Mouse (Mus musculus) embryonic facial prominence, embryonic 15.5 days (tissue): ENCODE results near the gene Nrxn2. TPM values are rescaled to one million over a fixed set of nuclear protein-coding genes. Genes with fewer than 3 reads are reported as not detected.

Source experiments
- ATAC-seq: fragments of 200-750 bp; cut with Nextera tagmentation; 2 replicates; pipeline ENCODE4 v1.8.0; 2017; ENCODE audit warnings: low read depth, moderate TSS enrichment; ENCODE audit not compliant: insufficient number of reproducible peaks, low FRiP score, low TSS enrichment
- H3K27ac ChIP-seq: fragments of 300-500 bp; sonication (generic); replicated peaks from 2 replicates; pipeline ENCODE4 v1.5.1; 2015; ENCODE audit warnings: mild to moderate bottlenecking, inconsistent platforms
- H3K27me3 ChIP-seq: fragments of 300-500 bp; sonication (generic); 2 replicates; pipeline ENCODE4 v1.6.1; 2015; ENCODE audit warnings: inconsistent platforms
- H3K36me3 ChIP-seq: fragments of 300-500 bp; sonication (generic); 2 replicates; pipeline ENCODE4 v1.6.1; 2015; ENCODE audit warnings: mild to moderate bottlenecking, inconsistent platforms
- H3K4me1 ChIP-seq: fragments of 300-500 bp; sonication (generic); 2 replicates; pipeline ENCODE4 v1.6.1; 2015; ENCODE audit warnings: inconsistent platforms
- H3K4me2 ChIP-seq: fragments of 300-500 bp; sonication (generic); replicated peaks from 2 replicates; pipeline ENCODE4 v1.6.1; 2015; ENCODE audit warnings: mild to moderate bottlenecking, inconsistent platforms
- H3K4me3 ChIP-seq: fragments of 300-500 bp; sonication (generic); replicated peaks from 2 replicates; pipeline ENCODE4 v1.5.1; 2015; ENCODE audit warnings: mild to moderate bottlenecking, inconsistent platforms
- H3K9ac ChIP-seq: fragments of 300-500 bp; sonication (generic); 2 replicates; pipeline ENCODE4 v1.6.1; 2015; ENCODE audit warnings: inconsistent platforms
- H3K9me3 ChIP-seq: fragments of 300-500 bp; sonication (generic); replicated peaks from 2 replicates; pipeline ENCODE4 v1.6.1; 2016; ENCODE audit warnings: inconsistent platforms
- WGBS: fragments of 180-500 bp; shearing (Covaris S2); methylation state at CpG from one replicate; pipeline ENCODE4 v1.1.7; 2015; 5-methylcytosine and 5-hydroxymethylcytosine counted together
- polyA plus RNA-seq: library from polyadenylated mRNA; unstranded; fragments of >200 nt; fragmentation: Nextera tagmentation; extraction: Ambion mirVana; gene quantifications from 2 replicates; pipeline ENCODE4 v1.2.1, GENCODE M21; 2015

Gene Nrxn2
- polyA plus RNA-seq, 1 experiment from 2014 or later: 1.8 TPM

DNA sequence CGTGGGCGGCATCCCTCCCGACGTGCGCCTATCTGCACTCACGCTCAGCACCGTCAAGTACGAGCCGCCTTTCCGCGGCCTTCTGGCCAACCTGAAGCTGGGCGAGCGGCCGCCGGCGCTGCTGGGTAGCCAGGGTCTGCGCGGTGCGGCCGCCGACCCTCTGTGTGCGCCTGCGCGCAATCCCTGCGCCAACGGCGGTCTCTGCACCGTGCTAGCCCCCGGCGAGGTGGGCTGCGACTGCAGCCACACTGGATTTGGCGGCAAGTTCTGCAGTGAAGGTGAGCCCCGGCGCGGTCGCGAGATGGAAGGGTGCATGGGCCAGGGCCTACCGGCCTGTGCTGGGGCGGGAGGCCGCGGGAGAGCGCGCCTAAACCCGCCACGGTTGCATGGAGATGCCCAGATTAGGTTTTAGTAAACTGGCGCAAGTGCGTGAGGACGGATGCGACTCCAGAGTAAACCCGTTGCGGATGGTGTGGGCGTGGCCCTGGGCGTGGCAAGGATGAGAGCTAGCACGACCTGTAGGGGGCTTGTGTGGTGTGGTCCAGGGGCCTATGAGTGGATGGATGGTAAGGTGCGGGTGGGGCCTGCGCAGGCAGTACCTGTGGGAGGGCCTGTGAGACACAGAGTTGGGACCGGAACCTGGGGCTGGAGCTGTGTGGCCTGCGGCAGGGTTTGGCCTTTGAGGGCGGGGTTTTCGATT, 10.1 kb downstream of the Nrxn2 start:
- Histone ChIP-seq H3K36me3 (no peaks in the 10 kb centered on the region), H3K4me3 (peak overlapping the region; percentile 38), H3K4me1 (peaks cover 17% of the 10 kb centered on the region), H3K9me3 (no peaks in the 10 kb centered on the region), H3K27ac (no peak overlapping the region), H3K4me2 (peak overlapping the region; percentile 57), H3K27me3 (peaks cover 76% of the 10 kb centered on the region), H3K9ac (no peak overlapping the region)
- under 1% methylated on average over 60 of the region's 60 CpGs for WGBS
- no peak for ATAC-seq

DNA sequence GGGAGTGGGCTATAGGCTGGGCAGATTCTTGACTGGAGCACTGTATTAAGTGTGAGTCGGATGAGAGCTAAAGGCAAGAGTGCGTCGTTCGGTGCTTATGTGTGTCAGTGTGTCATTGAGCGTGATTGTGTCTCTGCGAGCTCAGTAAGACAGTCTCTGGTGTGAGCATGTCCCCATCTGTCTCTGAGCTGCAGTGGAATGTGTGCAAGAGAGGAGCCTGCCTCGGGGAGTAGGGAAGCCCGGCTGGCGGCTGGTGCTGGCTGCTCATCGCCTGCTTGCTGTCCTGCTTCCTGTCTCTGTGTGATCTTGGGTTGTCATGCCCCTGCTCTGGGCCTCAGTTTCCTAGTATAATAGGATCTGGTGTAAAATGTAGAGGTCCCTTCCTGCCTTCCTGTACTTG, 24.5 kb downstream of the Nrxn2 start:
- Histone ChIP-seq H3K27me3 (no peaks in the 10 kb centered on the region), H3K4me3 (no peak overlapping the region), H3K9me3 (no peaks in the 10 kb centered on the region), H3K27ac (no peak overlapping the region), H3K9ac (no peak overlapping the region), H3K4me2 (no peak overlapping the region), H3K36me3 (no peaks in the 10 kb centered on the region), H3K4me1 (peaks cover 10% of the 10 kb centered on the region)
- 50% methylated on average over 10 of the region's 10 CpGs for WGBS
- ATAC-seq: no peak

DNA sequence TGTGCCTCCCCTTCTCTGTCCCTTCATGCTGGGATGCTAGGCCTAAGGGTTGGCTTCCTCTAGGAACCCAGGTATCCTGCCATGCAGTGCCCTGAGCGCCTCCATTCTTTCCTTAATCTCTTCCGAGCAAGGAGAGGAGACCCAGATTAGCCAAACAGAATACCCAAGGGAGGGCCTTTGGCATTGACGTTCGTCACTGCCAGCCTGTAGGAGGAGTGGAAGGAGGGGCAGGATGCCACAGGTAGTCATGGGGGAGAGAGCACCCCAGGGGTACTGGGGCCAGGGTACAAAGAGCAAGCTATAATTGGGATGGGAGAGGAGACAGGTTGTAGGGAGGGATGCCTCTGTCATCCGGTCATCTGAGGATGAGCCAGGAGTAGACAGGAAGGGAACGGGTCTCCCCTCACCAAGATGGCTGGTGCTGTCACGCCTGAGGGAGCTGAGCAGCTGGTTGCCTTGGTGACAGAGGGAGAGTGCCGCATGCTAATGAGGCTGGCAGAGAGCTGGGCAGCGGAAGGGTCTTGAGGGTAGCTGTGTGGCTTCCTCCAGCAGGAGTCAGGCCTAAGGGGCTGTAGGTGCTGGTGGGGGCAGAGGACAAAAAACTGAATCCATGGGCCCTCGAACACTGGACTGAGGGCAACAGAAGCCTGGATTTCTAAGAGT, 27.4 kb downstream of the Nrxn2 start:
- no peaks in the 10 kb centered on the region for H3K9me3 ChIP-seq
- H3K36me3 ChIP-seq: no peaks in the 10 kb centered on the region
- H3K4me1 ChIP-seq: peaks cover 10% of the 10 kb centered on the region
- H3K4me2 ChIP-seq: no peak overlapping the region
- H3K27me3 ChIP-seq: no peaks in the 10 kb centered on the region; the same call in 1 of the 2 replicates
- no peak overlapping the region for H3K9ac ChIP-seq
- ATAC-seq: no peak
- no peak overlapping the region for H3K27ac ChIP-seq
- H3K4me3 ChIP-seq: no peak overlapping the region
- WGBS: 22% methylated on average over 10 of the region's 10 CpGs

DNA sequence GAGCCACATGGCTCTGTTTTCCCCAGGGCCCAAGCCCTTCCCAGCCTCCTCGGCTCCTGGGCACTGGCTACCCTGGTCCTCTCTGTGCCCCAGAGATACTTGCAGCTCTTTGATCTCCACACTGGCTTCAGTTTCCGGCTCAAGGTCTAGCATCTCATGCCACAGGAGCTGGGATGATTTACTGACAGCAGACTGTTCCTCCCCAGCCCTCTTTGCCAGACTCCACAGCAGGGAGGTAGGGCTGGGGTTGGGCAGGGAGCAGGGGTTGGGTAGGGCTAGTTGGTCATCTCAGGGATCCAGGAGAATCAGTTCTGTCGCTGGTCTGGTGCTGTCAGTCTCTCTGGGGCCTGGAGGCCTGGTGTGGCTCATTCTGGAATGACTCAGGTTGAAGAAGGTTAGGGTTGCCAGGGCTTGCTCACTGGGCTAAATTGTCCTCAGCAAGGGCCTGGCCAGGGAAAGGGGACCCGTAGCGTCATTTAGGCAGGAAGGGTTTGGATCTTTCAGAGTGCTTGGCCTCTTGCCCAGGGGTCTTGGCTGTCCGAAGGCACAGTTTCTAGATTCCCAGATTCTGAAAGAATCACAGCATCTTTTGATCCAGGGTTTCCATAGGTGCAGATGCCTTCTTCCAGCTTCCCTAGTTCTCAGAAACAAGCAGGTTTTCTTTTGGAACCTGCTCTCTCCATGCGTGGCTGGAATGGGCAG, 28.4 kb downstream of the Nrxn2 start:
- H3K9me3 ChIP-seq: no peaks in the 10 kb centered on the region
- no peaks in the 10 kb centered on the region for H3K36me3 ChIP-seq
- no peak for ATAC-seq
- 54% methylated on average over 7 of the region's 7 CpGs for WGBS
- no peaks in the 10 kb centered on the region; the same call in 1 of the 2 replicates for H3K27me3 ChIP-seq
- no peak overlapping the region for H3K9ac ChIP-seq
- H3K4me2 ChIP-seq: no peak overlapping the region
- no peak overlapping the region for H3K4me3 ChIP-seq
- peaks cover 12% of the 10 kb centered on the region for H3K4me1 ChIP-seq
- no peak overlapping the region for H3K27ac ChIP-seq

DNA sequence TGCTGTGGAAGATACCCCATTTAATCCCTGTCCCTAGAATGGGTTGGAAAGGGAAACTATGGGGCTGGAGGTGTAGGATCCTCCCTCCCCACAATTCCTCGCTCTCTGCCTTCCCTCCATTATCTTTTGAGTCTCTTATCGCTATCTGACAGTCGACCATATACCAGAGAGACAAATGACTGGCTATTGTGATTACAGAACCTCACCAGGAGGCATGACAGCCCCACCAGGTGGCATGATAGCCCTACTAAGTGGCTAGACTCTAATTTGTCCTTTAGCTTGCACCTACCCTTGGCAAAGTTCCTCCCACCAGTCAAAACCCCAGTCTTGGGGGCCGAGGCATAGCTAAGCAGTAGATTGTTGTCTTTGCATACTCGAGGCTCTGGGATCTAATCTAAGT, 30.2 kb downstream of the Nrxn2 start:
- Histone ChIP-seq H3K27me3 (no peaks in the 10 kb centered on the region; the same call in none of the 2 replicates), H3K4me3 (no peak overlapping the region), H3K4me2 (peak overlapping the region; percentile 35; the same call in 1 of the 2 replicates), H3K4me1 (peaks cover 15% of the 10 kb centered on the region), H3K9ac (no peak overlapping the region), H3K36me3 (no peaks in the 10 kb centered on the region), H3K27ac (no peak overlapping the region), H3K9me3 (no peaks in the 10 kb centered on the region)
- ATAC-seq: no peak
- 59% methylated on average over 5 of the region's 5 CpGs for WGBS

DNA sequence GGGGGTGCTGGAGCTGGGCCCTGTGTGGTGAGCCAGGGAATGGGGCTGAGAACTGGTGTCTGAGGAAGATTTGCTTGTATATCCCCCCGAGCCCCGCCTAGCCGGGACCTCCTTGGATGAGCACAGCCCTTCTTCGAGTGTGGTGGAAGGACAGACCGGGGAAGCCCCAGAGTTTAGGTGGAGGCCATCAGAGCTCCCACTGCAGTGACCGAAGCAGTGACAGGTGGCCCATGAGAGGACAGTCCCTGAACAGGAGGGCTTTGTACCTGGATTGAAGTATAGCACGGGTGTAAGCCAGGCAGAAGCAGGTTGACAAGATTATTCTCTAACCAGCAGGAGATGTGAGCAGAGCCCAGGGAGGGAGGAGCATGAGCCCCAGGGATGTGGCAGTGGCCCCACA, 31.3 kb downstream of the Nrxn2 start:
- no peaks in the 10 kb centered on the region for H3K9me3 ChIP-seq
- peaks cover 15% of the 10 kb centered on the region for H3K4me1 ChIP-seq
- no peak overlapping the region for H3K9ac ChIP-seq
- no peak overlapping the region for H3K27ac ChIP-seq
- no peaks in the 10 kb centered on the region; the same call in none of the 2 replicates for H3K27me3 ChIP-seq
- ATAC-seq: no peak
- WGBS: 66% methylated on average over 7 of the region's 7 CpGs
- H3K4me2 ChIP-seq: no peak overlapping the region
- H3K36me3 ChIP-seq: no peaks in the 10 kb centered on the region
- no peak overlapping the region for H3K4me3 ChIP-seq

DNA sequence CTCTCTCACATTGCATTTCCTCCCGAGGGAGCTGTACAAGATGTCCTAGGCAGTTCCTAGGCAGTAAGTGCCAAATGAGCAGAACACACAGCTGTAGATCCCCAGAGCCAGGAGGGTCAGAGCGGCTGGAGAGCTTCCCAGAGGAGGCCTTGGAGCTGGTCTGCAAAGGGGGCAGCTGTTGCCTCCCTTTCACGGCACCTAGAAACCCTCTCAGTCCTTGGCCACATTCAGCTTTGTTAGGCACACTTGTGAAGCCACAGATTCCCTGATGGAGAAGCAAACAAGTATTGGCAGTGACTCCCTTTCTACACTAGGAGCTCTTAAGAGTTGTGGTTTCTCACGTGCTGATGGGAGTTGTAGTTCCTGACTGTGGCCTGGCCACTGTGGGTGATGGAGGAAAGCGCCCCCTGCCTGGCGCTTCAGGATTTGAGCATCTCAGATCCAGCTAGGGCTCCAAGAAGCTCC, 33.5 kb downstream of the Nrxn2 start:
- WGBS: 22% methylated on average over 6 of the region's 6 CpGs
- peak; percentile 64 for ATAC-seq
- no peak overlapping the region for H3K9ac ChIP-seq
- no peaks in the 10 kb centered on the region; the same call in none of the 2 replicates for H3K27me3 ChIP-seq
- H3K4me2 ChIP-seq: no peak overlapping the region
- H3K36me3 ChIP-seq: no peaks in the 10 kb centered on the region
- H3K9me3 ChIP-seq: no peaks in the 10 kb centered on the region
- H3K27ac ChIP-seq: 0 out of 2 replicates have a peak overlapping the region, but pooled peaks have one; percentile 29
- peaks cover 7% of the 10 kb centered on the region; the same call in 1 of the 2 replicates for H3K4me1 ChIP-seq
- no peak overlapping the region for H3K4me3 ChIP-seq

DNA sequence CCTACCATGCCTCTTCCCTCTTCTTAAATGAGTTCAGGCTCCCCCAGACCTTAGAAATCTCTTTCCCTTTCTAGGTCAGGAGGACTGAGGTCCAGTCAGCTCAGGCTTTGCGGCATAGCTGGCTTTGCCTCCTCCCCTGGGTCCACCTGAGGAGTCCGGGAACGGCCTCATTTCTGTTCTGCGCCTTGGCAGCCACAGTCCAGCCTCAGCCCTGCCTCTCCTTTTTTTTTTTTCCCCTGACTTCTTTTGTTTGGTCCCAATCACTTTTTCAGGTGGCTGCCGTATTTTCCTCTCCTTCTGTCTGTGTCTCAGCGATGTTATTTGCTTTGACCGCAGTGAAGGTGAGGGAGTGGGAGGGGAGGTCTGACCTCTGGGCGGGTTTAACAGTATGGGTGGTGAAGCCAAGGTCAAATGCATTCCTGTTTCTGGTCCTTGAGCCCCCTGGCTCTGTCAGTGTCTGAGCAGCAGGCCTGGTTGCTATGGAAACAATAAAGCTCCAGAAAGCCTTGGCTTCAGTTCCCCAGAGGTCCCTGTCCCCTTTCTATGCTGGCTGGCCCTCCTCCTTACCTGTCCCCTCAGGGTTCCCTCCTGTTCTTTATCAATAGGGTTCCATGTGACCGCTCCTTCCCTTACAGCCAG, 34.3 kb downstream of the Nrxn2 start:
- no peak for ATAC-seq
- no peaks in the 10 kb centered on the region; the same call in none of the 2 replicates for H3K27me3 ChIP-seq
- no peak overlapping the region for H3K27ac ChIP-seq
- H3K4me1 ChIP-seq: peaks cover 6% of the 10 kb centered on the region; the same call in 1 of the 2 replicates
- H3K4me2 ChIP-seq: no peak overlapping the region
- no peaks in the 10 kb centered on the region for H3K36me3 ChIP-seq
- no peak overlapping the region for H3K4me3 ChIP-seq
- H3K9ac ChIP-seq: no peak overlapping the region
- H3K9me3 ChIP-seq: no peaks in the 10 kb centered on the region
- 61% methylated on average over 9 of the region's 9 CpGs for WGBS

DNA sequence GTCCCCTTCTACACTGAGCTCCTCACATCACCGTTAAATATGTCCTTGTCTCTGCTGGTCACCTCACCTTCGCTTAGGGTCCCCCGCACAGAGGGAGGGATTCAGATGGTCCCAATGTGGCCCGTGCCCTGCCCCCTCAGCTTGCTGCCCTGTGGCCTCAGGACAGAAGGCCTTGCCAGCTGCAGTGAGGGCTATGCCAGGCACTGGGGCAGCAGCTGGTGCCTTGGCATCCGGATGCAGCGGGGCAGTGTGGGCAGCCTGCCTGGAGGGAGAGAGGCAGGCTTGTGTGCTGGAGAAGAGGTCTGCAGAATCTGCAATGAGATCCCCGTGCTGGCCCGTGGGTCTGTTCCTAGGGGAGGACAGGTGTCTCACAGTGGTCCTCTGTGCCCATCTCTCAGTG, 34.8 kb downstream of the Nrxn2 start:
- Histone ChIP-seq H3K9me3 (no peaks in the 10 kb centered on the region), H3K27ac (no peak overlapping the region), H3K4me2 (no peak overlapping the region), H3K4me3 (no peak overlapping the region), H3K36me3 (no peaks in the 10 kb centered on the region), H3K27me3 (no peaks in the 10 kb centered on the region; the same call in none of the 2 replicates), H3K4me1 (0 out of 2 replicates have a peak, but pooled peaks cover 4% of the 10 kb centered on the region), H3K9ac (no peak overlapping the region)
- 76% methylated on average over 8 of the region's 8 CpGs for WGBS
- no peak for ATAC-seq

DNA sequence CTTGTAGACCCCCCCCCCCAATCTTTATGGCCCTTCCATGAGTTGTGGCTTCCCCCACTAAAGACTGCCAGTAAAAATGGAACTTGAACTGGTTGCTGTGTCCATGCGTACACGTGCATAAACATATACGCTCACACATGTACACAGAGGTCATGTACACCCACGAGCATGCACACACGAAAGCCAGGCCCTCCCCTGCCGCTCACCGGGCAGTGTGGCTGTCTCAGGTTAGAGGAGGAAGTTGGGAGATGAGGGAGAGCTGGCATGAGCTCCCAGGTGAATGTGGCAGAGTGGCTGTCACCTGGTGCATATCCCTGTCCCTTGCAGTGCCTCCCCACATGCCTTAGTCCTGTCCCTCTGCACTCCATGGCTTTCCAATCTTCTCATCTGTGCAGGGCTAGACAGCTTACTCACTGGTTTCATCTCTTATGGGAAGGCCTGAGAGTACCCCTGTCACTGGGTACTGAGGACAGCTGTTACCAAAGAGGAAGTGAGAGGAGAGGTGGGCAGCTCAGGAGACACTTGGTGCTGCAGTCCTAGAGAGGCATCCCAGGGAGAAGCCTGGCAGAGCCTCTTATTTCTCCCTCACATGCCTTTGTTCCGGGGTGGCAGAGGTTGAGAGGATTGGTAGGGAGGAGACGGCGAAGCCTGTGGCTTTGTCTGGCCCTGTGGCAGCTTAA, 35.6 kb downstream of the Nrxn2 start:
- ATAC-seq: no peak
- no peak overlapping the region for H3K9ac ChIP-seq
- no peak overlapping the region for H3K4me2 ChIP-seq
- no peaks in the 10 kb centered on the region; the same call in 1 of the 2 replicates for H3K27me3 ChIP-seq
- 0 out of 2 replicates have a peak, but pooled peaks cover 4% of the 10 kb centered on the region for H3K4me1 ChIP-seq
- no peak overlapping the region for H3K27ac ChIP-seq
- H3K36me3 ChIP-seq: no peaks in the 10 kb centered on the region
- WGBS: 71% methylated on average over 10 of the region's 10 CpGs
- H3K9me3 ChIP-seq: no peaks in the 10 kb centered on the region
- no peak overlapping the region for H3K4me3 ChIP-seq
